Mouse (Mus musculus): ENCODE data around the gene Pom121l2.

Pom121l2 gene

GRCm38 (mm10) chr13:22019934-22020835 lies 39.2 kb downstream of the Pom121l2 start:
- DNase-seq (ENCODE audit: low read depth, low spot score) = peak; percentile 54

- DNase-seq (ENCODE audit: low read depth, low spot score) = peak; percentile 79
These were observed 39.9 kb downstream of the Pom121l2 start for GRCm38 (mm10) chr13:22020901-22021339.

GRCm38 (mm10) chr13:22021581-22021980 lies 40.6 kb downstream of the Pom121l2 start:
- DNase-seq (ENCODE audit: low read depth, low spot score) = peak; percentile 49

- peak; percentile 95 for DNase-seq (ENCODE audit: low read depth, low spot score)
These were observed 41.2 kb downstream of the Pom121l2 start for GRCm38 (mm10) chr13:22022241-22022640.

- DNase-seq (ENCODE audit: low read depth, low spot score) = peak; percentile 87
These were observed 45.4 kb downstream of the Pom121l2 start for GRCm38 (mm10) chr13:22026058-22027031.

- peak; percentile 93 for DNase-seq (ENCODE audit: low read depth, low spot score)
These were observed 47.9 kb downstream of the Pom121l2 start for GRCm38 (mm10) chr13:22028673-22029460.

- peak; percentile 86 for DNase-seq (ENCODE audit: low read depth, low spot score)
These were observed 48.9 kb downstream of the Pom121l2 start for GRCm38 (mm10) chr13:22029928-22030327.

GRCm38 (mm10) chr13:22030493-22030892 lies 49.5 kb downstream of the Pom121l2 start:
- peak; percentile 52 for DNase-seq (ENCODE audit: low read depth, low spot score)

GRCm38 (mm10) chr13:22033741-22034442 lies 52.9 kb downstream of the Pom121l2 start:
- peak; percentile 32 for DNase-seq (ENCODE audit: low read depth, low spot score)

GRCm38 (mm10) chr13:22034443-22035266 lies 53.7 kb downstream of the Pom121l2 start:
- DNase-seq (ENCODE audit: low read depth, low spot score) = peak; percentile 77

- peak; percentile 99 for DNase-seq (ENCODE audit: low read depth, low spot score)
These were observed 54.5 kb downstream of the Pom121l2 start, which contains the start of the genes Hist1h2ah and Hist1h2bk for GRCm38 (mm10) chr13:22035267-22036148. TSS of gene Hist1h2ah (minus strand) at chr13:22035568. TSS of gene Hist1h2bk (plus strand) at chr13:22035870.

- DNase-seq (ENCODE audit: low read depth, low spot score) = peak; percentile 79
These were observed 55.4 kb downstream of the Pom121l2 start for GRCm38 (mm10) chr13:22036149-22036956.

- no peak for DNase-seq (ENCODE audit: low read depth, low spot score)
These were observed 56.0 kb downstream of the Pom121l2 start for GRCm38 (mm10) chr13:22036986-22037385.

- DNase-seq (ENCODE audit: low read depth, low spot score) = no peak
These were observed 56.4 kb downstream of the Pom121l2 start for GRCm38 (mm10) chr13:22037415-22037814.

Measured in R1 (cell line).